Mouse (Mus musculus) frontal cortex, postnatal 10 days (tissue): ENCODE data around the gene Rbpj.
A peak's percentile ranks its signal among the peaks of the same experiment; 100 is the strongest.
"Not testable (repeated sequence)": the region's sequence is repeated elsewhere in the genome, so short reads cannot be mapped to it uniquely, and the experiment has no call there.

Source experiments
- DNase-seq, 2 experiments: peaks; one replicate each; pipeline ENCODE4 v3.0.0; 2022; ENCODE audit warnings: low spot score in 2 of 2, mixed read lengths in 1 of 2

The Rbpj gene

DNA sequence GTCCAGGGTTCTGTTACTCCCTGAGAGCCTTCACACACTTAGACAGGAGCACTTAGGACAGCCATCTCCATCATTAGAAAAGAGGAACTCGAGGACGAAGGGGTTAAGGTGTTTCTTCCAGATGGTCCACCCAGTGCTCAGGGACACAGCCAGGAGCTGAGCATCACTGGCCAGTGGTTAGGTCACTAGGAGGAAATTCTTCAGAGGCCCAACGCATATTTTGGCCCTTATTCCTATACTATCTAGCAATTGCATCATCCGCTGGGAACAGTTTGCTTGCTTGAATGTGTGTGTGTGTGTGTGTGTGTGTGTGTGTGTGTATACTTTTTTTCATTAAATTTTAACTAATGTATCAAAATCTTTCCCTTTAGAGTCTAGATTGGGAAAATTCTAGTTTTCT is 45.5 kb downstream of the Rbpj start:
- DNase-seq, result no peak

DNA sequence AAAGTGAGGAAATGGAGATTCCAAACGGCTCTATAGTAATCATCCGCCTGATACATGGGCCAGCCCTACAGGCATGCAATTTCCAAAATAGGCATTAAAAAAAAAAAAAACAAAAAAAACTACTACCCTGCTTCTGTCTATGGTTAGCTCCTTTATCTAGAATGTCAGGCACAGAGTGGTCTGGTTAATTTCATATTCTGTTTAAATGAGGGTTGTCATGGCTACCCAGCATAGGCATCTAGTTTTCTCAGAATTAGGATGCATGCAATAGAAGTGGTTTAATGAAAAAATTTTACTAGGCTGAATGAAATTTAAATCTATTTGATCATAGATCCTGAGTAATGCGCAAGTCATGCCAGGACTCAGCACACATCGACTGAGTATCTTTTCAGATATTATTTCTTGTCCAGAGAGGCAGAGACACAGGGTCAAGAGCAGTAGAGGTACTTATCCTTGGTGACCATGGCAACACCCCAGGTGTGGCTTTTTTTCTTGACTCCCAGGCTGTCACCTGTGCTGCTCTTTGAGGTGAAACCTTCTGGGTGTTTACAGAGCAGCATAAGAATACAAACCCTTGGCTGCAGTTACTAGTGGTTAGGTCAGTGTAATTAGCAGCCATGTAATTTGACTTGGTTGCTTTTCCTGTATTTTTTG is 49.1 kb downstream of the Rbpj start:
- DNase-seq, result no peak

DNA sequence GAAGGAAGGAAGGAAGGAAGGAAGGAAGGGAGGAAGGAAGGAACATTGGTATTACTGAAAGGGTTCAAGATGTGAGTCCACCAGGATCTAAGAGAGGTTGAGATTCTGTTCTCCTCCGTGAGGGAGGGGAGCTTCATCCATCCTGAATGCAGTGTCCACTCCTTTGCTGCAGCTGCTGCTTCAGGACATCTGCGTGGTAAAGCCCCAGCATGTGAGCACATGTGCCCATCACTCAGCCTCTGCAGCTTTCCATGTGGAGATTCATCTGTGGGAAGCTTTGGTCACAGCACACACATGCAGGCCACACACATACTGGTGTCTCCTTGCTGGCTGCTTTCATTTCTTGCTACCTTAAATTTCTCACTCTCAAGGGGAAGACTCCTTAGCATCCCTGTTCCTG is 50.5 kb downstream of the Rbpj start:
- DNase-seq, result no peak

DNA sequence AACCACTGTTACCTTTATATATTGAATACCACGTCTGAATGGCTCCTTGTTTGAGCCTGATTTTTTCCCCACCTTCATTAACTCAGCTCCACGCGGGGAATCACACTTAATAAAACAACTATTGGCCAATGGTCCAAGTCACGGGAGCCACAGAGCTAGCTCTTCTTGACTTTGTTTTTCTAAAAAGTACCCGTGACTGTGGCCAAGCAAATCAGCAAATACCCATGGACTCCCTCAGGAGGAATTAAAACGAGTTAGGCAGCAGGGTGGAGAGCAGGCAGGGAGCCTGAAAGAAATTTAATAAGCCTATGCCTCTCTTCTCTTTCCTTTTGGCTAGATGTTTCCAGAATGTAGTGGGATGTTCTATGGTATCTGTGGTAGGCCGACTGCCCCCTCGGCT is 51.9 kb downstream of the Rbpj start:
- DNase-seq, result no peak

DNA sequence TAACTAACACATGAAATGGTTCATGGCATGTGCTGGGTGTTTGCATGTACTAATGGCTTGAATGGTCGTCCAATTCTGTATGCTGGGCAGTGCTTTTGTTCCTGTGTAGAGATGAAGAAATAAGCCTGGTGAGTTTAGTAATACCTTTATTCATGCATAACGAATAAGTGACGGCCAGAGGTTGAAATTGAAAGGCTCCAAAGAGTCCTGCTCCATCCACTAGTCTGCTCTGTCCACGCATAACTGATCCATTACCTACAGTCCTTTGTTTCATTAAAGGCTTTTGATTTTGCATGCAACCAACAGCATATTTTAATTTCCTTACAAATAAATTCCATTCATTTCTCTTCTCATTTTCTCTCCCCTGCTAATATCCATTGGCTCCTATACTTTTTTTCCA is 53.2 kb downstream of the Rbpj start:
- no peak for DNase-seq

DNA sequence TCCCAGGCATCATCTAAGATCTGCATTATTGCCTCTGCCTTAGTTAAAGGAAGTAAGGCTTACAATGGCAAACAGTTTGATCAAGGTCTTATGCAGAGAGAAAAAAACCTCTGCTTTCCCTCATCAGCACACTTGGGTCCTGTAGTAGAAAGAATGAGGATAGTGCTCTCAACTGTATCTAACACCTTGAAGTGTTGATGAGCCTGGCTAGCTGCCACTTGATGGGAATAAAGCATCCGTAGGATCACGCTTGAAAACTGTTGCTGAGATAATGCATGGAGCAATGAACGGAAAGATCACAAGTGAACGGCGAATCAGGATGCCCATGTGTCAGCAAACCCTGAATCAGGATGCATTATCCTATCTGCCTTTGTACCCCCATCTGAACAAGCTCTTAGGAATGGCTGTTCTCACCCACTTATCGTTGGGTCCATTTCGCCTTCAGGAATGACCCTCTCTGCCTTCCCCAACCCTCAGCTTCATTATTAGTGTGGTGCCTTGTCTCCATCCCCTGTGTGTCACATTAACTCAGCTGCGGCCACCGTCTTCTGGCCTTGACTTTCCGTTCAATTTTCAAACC is 54.1 kb downstream of the Rbpj start:
- no peak for DNase-seq

DNA sequence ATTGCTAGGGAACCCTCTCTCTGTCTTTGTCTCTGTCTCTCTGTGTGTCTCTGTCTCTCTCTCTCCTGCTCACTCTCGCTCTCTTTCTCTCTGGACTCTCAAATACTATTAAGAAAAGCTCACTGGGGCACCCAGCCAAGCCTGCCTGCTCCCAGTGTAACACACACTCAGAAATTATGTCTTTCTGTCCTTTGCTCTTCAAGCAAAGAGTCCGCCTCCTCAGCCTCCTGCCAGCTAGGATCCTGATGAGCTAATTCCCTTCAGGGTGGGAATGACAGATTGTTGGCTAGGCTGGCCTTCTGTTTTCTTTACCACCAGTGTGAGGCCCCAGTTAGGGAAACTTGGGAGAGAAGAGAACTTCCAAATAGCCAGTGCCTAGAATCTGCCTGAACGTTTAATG is 57.1 kb downstream of the Rbpj start:
- DNase-seq, result peak in 1 of 2 experiments; percentile 27

DNA sequence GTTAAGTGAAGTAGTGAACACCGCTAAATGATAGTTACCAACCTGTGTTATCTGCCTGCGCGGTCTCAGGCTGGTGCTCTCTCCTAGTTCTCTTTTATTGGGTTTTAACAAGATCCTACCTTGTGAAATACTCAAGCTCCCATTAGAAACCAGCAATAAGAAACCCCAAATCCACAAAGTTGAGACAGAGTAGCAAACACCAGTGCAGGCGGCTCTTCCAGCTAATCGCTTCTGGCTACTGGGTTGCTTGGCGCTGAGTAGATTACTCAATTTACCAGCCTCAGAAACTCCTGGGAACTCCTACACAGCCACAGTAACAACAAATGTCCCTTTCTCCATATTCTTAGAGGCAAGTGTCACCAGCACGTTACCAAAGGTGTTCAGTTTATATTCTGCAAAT is 58.2 kb downstream of the Rbpj start:
- no peak for DNase-seq

DNA sequence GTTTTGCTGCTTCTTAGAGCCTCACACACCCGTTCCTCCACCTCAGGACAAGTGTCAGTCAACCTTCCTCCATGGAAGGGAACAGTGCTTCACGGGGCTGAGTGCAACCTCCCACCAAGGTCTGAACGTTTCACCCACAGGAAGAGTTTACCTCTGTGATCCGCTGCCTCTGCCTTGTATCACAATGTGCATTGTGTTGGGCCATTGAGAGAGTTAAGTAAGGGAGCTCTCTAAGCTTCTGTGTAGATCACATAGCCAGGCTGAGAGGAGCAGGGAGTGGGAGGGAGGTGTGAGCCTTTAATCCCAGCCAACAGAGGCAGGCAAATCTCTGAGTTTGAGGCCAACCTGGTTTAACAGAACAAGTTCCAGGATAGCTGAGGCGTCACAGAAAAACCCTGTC is 58.9 kb downstream of the Rbpj start:
- no peak for DNase-seq

DNA sequence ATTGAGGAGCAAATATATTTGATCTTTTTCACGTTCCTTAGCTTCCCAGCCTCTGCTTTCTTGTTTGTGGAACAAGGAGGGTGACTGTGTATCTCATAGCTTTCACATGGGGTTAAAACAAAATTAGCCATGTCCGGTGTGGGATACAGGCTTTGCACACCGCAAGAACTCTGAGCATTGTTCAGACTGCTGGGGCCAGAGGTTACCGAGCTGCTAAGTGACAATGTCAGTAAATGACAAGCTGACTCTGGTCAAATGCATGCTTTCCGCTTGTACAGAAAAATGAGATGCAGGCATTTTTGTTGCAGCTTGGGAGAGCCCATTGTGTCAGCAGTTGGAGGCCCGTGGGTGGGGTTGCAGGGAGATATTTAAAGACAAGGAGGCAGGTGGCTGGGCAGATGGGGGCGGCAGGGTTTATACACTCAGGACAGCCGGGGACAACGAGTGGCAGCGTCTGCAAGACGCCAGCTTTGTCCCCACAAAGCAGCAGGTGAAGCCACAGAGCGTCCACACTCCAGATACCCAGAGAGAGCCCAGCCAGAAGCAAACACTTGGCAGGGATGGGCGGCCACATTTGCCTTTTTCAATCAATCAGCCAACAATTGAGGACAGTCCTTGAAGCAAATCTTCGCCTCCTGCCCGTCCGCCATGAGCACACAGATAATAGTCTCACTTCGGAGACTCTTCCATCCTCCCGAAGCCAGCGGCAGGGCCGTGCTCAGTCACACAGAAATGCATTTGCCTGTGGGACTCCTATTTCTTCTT is 59.5 kb downstream of the Rbpj start:
- peak; percentile 30 to 57 for DNase-seq

DNA sequence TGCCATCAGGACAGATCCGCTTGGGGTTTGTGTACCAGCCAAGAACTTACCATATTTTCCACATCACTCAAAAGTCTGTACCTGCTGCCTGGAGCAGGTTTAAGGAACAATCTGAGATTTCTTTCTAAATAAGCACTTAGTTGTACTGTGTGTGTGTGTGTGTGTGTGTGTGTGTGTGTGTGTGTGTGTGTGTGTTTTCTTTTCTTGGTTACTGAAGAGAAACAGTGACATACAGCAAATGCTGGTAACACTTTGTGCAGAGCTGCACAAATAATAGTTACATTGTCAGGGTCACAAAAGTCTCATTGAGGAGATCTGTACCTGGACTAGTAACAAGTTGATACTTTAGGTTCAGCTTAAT is 60.1 kb downstream of the Rbpj start:
- DNase-seq, result no peak

DNA sequence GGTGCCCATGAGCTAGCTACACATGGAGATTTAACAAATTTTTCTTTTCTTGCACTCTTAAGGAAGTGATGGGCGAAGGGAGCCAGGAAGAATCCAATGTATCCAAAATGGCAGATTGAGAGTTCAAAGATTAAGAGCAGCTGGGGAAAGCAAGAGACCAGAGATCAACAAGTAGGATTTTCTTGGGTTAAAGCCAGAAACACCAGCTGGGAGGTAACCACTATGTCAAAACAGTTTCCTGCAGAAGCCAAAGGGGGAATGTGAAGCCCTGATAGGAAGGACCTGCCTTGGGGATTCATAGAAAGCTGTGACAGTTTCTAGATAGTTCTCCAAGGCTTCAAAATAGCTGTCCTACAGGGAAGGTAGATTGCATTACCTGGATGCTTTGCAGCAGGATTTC is 63.9 kb downstream of the Rbpj start:
- no peak for DNase-seq

DNA sequence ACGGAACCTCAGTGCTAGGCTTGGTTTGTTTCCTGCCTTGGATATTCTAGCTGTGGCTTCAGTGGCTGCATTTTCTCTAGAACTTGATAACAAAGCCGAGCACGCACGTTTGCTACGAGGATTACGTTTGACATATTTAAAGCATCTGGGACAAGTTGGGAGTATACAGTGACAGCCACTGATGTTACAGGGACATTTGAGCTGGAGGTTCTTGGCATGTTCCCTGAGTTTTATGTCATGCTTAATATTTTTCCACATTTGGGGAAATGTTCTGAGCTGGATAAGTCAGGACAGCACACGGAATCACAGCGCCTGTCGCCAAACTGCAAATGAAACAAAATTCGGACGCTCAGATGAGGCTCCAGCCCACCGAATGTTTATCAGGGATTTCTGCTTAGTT is 69.1 kb downstream of the Rbpj start:
- no peak for DNase-seq

DNA sequence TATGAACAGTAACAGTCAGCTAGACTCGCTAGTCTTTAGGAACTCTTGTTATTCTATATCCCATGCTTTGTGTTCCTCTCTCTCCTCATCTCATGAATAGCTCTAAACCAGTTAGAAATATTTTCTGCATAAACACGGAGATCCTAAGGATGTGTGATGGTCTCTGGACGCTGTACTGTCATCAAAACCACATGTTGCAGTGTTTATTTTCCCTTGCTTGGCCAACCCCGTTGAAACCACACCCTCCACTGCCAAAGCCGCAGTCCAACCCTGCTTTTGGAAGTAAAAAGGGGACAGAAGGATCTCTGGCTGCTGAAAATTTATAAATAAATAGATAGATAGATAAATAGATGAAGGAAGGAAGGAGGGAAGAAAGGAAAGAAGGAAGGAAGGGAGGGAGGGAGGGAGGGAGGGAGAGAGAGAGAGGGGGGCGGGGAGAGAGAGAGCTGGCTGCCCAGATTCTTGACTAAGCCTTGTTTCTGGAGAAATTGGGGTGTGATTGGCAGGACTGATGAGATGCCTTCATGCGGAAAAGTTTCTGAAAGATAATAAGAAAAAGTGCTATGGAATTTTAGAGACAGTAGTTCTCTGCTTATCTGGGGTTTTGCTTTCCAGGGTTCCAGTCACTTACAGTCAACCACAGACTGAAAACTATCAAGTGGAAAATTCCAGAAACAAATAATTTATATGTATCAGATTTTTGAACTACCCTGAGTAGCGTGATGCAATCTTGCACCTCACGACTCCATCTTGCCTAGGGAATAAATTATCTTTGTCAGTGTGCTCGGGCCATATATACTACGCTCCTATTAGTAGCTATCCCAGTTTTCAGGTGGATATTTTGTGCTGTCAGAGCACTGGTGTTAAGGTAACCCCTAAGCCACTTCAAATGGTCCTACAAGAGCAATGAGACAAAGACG is 70.9 kb downstream of the Rbpj start:
- DNase-seq, result no peak

DNA sequence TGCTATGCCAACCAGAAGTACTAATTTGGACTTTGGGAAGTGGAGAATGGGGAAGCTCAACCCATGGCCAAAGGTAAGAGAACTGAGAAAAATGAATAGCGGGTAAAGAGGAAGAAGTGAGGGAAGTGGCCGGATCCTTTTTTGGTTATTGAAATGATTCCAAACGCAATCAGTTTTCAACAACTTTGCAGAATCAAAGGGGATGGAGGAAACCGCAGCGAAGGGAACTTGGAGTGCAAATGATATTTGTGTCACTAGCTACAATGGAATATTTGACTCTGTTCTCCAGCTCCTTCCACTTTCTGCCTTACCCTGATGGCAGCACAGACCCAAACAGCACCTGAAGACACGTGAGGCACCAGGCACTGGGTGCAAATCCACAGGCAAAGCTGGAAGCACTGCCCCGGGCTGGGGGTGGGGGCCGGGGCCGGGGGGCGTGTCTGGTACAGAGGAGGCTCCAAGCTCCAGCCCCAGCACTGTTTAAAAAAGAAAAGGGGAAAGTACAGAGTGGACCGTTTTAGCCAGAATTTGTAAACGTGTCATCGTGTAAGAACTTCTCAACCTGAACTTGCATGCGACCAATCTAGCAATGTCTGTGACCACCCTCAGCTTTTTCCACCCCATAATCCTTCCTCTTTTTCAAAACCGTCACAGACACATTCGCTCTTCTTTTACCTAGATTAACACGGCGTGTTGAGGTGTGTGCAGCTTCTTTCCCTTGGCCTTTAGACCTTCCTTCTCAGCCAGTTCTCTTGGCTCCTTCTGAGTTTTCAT is 74.1 kb downstream of the Rbpj start:
- no peak for DNase-seq

DNA sequence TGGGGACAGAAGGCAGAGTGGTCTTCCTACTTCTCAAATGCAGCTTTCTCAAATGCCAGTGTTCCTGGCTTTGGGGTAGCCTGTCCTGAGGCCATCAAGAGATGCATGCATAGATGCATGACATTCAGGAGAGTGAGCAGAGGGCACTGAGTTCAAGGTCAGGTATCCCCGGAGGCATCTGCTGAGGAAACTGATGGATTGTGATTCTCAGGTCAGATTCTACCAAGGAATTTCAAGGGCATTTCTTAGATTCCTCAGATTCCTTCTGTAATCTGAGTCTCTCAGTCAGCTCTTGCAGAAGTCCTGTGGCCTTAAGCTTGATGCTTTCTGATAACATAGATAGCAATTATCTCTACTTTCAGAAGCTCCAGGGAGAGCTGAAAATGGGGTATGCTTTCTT is 76.1 kb downstream of the Rbpj start:
- DNase-seq, result no peak

DNA sequence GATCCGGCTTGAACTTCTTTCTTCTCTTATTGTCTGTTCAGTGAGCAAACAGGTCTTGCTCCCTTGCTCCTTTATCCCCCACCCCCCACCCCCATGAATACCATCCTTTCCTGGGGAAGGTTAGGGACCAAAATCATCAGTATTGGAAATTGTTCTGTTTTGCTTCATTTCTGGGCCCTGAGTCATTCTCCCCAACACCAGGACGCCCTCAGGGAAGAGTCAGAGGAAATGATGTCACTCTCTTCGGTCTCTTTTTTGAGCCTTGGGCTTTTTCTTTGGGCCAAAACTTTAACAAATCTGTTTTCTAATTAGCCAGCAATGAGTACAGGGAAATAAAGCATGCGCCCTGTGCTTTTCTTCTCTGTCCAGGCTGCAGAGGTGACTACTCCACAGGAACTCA is 77.4 kb downstream of the Rbpj start:
- no peak for DNase-seq

DNA sequence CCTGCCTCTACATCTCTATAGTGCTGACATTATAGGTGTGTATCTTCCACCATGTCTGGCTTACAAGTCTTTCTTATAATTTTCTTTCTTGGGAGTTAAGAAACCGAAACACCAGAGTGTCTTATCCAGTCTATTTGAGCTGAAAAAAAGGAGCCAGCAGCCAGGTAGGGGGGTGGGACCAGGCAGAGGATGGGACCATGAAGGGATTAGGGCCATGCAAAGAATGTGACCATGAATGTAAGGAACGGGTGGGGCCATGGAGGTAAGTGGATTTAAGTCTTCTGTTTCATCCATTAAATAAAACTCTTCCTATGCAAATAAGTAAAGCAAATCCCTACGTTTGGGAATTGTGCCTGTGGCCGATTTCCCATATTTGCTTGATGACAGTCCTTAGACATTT is 78.0 kb downstream of the Rbpj start:
- DNase-seq, result no peak

DNA sequence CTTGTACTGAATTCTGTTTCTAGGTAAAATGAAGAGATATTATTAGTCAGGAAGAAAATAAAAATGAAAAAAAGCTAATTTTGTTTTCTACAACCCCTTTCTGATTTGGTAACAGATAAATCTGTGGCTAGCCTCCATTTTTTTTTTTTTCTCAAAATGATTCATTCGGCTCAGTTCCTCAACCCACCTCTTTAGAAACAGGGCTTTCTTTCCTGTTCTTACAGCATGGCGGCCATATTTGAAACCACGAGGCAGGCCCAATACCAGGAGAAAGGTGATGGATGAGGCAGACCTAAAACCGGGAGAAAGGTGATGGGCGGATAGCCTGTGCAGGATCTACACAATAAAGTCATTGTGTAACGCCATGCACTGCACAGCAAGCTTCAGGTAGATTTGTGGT is 80.5 kb downstream of the Rbpj start:
- DNase-seq, result no peak

DNA sequence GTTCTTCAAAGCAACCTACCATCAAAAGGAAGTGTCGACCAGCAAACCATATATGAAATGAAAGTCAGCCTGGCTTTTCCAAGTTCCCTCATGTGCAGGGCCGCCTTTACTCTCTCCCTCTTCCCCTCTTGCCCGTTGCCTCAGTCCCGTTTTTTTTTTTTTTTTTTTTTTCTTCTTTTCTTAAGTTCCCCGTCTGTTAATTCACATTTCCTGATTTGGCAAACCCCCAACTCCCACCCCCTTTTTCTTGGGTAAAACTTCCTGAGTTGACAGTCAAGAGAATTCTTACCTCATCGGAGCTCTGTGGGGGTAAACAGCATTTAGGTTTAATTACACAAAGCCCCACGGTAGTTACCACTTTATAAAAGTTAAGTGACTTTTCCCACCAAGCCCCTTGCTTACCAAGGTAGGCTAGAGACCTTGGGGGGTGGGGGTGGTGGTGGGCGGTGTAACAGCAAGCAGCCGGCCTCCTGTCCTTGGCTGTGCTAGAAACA is 81.1 kb downstream of the Rbpj start:
- no peak for DNase-seq

DNA sequence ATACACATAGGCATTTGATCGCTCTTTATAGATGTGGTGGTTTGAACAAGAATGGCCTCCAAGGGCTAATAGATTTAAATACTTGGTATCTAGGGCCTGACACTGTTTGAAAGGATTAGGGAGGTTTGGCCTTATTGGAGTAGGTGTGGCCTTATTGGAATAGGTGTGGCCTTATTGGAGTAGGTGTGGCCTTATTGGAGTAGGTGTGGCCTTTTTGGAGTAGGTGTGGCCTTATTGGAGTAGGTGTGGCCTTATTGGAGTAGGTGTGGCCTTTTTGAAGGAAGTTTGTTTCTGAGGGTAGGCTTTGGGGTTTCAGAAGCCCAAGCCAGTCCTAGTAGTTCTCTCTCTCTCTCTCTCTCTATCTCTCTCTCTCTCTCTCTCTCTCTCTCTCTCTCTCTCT is 84.4 kb downstream of the Rbpj start:
- not testable (repeated sequence) for DNase-seq
